Mouse (Mus musculus): ENCODE measurements around the gene Ripply1. TPM values are rescaled to one million over a fixed set of nuclear protein-coding genes. Genes with fewer than 3 reads are reported as not detected.

Ripply1 gene
- not detected in 2 replicates for polyA plus RNA-seq (2016; fragmentation: Nextera tagmentation; extraction: Ambion mirVana)

DNA sequence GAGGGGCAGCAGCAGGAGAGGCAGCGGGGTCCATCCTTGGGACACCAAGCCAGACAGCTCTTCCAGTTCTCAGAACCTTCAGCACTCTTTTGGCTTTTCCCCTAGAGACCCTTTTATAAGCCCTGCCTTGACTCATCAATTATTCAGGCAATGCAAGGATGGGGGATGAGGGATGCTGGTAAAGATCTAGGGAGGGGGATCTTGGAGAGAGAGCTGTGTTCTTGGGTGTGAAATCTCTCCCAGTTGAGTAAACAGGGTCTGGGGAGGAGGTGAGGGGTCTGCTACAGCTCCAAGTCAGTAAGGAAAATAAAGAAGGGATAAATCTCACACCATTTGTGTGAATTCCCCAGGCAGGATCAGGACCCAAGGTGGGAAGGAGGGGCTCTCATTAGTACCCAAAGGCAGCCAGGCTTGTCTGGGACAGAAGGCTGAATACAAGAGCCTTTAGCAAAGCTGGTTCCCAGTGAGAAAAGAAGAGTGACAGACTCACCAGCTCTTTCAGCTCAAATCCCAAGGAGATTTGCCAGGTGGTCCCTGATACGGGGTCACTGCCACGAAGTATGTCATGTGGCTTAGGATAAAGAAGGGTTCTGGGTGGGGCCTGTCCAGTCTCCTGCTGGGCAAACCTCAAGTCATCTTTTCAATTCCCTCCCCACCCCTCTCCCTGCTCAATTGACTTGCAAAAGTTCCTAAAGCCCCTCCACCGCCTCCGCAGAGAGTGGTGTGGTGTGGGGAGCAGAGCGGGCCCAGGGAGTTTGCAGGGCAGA lies at the start of gene Ripply1:
Gene Ripply1 (minus strand): TSS at position 76 of the 767 bp plus-strand sequence.
- no peak for ATAC-seq
- Histone ChIP-seq H3K4me3 (no peak within 1 kb of the TSS), H3K4me1 (peaks cover 22% of the 10 kb centered on the region), H3K9ac (no peak within 1 kb of the TSS), H3K27me3 (replicated peaks) (peaks cover 7% of the 10 kb centered on the region; the same call in 1 of the 2 replicates), H3K4me2 (no peak within 1 kb of the TSS), H3K27ac (0 out of 2 replicates have a peak within 1 kb of the TSS, but pooled peaks have one; percentile 4), H3K9me3 (replicated peaks) (no peaks in the 10 kb centered on the region), H3K36me3 (no peaks in the 10 kb centered on the region)
- 64% methylated on average over 6 of the region's 6 CpGs for WGBS (ENCODE audit: insufficient replicate concordance)

DNA sequence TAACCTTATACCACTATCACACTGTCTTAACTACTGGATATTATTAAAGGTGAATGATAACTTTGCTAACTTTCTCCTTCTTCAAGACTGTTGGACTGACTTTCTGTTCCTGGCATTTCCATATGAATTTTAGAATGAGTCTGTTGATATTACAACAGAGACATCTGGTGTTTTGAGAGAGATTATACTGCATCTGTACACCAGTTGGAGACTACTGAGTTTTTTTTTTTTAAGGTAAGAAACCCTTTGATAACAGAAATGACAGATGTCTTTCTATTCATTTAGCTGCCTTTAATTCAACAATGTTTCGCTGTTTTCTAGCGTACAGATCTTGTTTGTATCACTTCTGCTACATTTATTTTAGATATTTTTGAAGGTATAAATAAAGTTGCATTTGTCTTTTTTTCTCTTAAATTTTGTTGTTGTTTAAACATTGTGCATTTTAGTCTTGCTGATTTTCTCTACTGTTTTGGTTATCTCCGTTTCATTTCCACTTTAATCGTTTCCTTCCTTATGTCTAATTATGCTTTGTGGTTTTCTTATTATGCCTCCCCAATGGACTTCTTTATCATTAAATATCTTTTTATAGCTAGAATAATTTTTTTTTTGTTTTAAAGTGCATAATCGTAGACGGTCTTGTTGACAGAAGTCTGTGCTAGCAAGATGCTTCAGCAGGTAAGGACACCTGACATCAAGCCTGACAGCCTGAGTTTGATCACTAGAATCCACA lies 46.4 kb upstream of the Ripply1 start:
- H3K27ac ChIP-seq, result no peak overlapping the region
- no peak for ATAC-seq
- 77% methylated on average over 6 of the region's 6 CpGs for WGBS (ENCODE audit: insufficient replicate concordance)

DNA sequence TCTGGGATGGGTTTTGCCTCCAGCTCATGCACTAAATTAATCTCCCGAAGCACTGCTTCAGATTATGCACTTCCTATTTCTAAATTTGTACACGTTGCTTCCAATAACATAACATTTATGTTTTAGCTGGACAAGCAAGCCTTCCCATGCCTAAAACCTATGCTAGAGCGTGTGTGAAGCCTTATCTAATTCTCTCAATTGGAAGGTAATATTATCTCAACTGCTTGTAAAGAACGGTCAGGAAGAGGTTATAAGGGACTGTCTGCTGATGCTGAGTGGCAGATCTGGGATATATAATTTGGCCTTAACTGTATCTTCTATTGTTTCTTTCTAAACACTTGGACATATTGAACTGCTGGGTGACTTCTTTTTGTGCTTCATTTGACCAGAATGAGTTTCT lies 44.8 kb upstream of the Ripply1 start:
- Histone ChIP-seq H3K9ac (no peak overlapping the region), H3K27me3 (replicated peaks) (no peaks in the 10 kb centered on the region), H3K4me2 (no peak overlapping the region), H3K36me3 (no peaks in the 10 kb centered on the region), H3K27ac (no peak overlapping the region), H3K4me3 (no peak overlapping the region), H3K9me3 (replicated peaks) (no peaks in the 10 kb centered on the region), H3K4me1 (peaks cover 12% of the 10 kb centered on the region; the same call in 1 of the 2 replicates)
- WGBS (ENCODE audit: insufficient replicate concordance), result 26% methylated on average over 4 of the region's 4 CpGs
- ATAC-seq, result no peak

More for the DNA sequence above, 46.4 kb upstream of the Ripply1 start:
- Histone ChIP-seq H3K4me1 (peaks cover 12% of the 10 kb centered on the region; the same call in 1 of the 2 replicates), H3K27me3 (replicated peaks) (no peaks in the 10 kb centered on the region), H3K4me2 (no peak overlapping the region), H3K36me3 (no peaks in the 10 kb centered on the region), H3K9me3 (replicated peaks) (no peaks in the 10 kb centered on the region), H3K9ac (no peak overlapping the region), H3K4me3 (no peak overlapping the region)

DNA sequence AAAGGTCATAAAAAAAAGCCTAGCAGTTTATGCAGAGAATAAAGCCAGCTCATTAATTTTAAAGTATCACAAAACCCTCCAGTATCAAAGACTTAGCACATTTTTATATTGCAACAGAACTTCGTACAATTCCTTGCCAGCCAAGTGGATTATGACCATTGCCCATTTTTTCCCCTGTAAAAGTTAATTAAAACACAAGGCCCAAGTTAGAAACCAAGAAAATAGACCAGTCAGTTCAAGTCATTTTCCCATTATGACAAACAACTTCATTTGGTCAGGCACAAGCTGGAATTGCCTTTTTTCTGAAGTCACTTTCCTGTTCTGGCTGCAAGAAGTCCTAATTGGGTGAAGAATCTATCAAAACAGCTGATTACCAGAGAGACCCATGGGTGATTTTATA lies 43.2 kb upstream of the Ripply1 start:
- Histone ChIP-seq H3K4me1 (peaks cover 12% of the 10 kb centered on the region; the same call in 1 of the 2 replicates), H3K4me3 (no peak overlapping the region), H3K9ac (no peak overlapping the region), H3K36me3 (no peaks in the 10 kb centered on the region), H3K4me2 (no peak overlapping the region), H3K27ac (no peak overlapping the region), H3K27me3 (replicated peaks) (no peaks in the 10 kb centered on the region), H3K9me3 (replicated peaks) (no peaks in the 10 kb centered on the region)
- no peak for ATAC-seq
- WGBS (ENCODE audit: insufficient replicate concordance), result 85% methylated on average over 1 of the region's 1 CpGs

DNA sequence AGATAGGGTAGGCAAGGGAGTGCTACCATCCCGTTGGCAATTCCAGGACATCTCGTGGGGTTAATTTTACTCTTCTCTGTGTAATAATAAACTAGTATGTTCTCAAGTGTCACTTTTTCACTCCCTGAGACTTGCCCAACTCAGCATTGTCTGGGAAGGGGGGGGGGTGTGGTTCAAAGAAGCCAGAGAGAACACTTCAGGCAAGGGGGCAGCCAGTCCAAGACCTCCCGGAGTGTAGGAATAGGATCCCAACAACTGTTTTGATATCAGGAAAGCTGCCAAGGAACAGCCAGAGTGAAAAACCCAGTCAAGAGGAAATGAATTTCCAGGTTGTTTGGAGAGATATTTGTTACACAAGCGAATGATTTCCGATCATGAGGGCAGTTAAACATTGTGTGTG lies 33.0 kb upstream of the Ripply1 start:
- no peaks in the 10 kb centered on the region for H3K36me3 ChIP-seq
- H3K27ac ChIP-seq, result no peak overlapping the region
- H3K4me3 ChIP-seq, result no peak overlapping the region
- no peak overlapping the region for H3K9ac ChIP-seq
- H3K4me2 ChIP-seq, result no peak overlapping the region
- peaks cover 38% of the 10 kb centered on the region for H3K4me1 ChIP-seq
- H3K9me3 ChIP-seq (replicated peaks), result no peaks in the 10 kb centered on the region
- 63% methylated on average over 5 of the region's 5 CpGs for WGBS (ENCODE audit: insufficient replicate concordance)
- H3K27me3 ChIP-seq (replicated peaks), result no peaks in the 10 kb centered on the region; the same call in 1 of the 2 replicates
- no peak for ATAC-seq

DNA sequence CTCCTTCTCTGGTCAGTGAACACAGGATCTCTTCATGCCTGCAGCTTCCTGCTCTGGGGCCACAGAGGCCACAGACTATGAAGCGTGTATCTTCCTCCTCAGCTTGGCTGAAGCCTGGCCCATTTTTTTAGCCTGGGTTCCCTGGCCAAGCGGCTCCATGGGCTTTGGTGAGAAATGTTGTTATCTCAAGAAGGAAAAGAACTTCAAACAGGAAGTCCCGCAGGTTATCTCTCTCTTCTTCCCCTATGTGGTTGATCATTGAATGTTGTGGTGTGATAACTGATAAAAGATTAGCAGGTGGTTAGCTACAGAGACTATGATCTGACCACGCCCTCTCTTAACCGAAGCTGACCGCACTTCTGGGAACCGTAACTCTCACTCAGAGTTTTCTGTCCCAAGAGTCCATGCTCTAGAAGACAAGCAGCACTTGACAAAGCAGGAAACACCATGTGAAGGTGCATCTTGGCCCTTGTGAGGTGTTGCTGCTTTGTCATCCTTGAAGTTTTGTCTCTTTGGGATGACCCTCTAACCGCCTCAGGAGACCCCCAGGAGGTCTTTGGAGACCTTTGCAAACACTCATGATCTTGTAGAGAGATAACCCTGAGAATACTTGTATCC lies 32.0 kb upstream of the Ripply1 start:
- Histone ChIP-seq H3K36me3 (no peaks in the 10 kb centered on the region), H3K27ac (peak overlapping the region; percentile 76), H3K27me3 (replicated peaks) (peaks cover 8% of the 10 kb centered on the region; the same call in 1 of the 2 replicates), H3K4me2 (peak overlapping the region; percentile 53), H3K4me1 (peaks cover 38% of the 10 kb centered on the region), H3K9me3 (replicated peaks) (no peaks in the 10 kb centered on the region), H3K9ac (0 out of 2 replicates have a peak overlapping the region, but pooled peaks have one; percentile 41), H3K4me3 (peak overlapping the region; percentile 5; the same call in 1 of the 2 replicates)
- 31% methylated on average over 8 of the region's 8 CpGs for WGBS (ENCODE audit: insufficient replicate concordance)
- peak; percentile 86 for ATAC-seq

DNA sequence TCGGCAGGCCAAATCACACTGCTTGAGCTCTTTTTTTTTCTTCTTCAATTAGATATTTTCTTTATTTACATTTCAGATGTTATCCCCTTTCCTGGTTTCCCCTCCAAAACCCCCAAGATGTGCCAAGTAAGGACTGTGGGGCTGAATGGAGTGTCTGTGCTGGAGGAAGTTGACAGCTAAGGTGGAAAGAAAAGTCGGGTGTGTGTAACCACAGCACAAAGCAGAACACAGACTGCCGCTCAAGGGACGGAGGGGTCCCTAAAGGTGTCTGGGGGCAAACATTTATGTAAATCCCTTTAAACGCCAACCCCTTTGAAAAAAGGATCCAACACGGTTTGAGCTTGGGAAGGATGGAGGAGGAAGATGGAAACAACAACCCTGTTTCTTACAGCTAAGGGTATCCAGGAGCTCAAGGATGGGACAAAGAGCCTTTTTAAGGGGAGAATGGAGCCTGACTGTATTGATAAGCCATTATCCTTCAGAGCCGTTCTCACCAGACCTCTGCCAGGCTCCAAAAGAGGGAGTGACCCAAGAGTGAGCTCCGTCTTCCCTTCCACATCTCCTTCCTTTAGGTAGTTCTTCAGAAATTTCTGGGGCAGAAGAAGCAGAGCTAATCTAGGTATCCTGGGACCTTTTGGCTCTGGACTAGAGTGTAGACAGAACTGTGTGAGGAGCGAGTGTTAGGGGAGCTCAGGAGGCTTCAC lies 31.3 kb upstream of the Ripply1 start:
- 0 out of 2 replicates have a peak overlapping the region, but pooled peaks have one; percentile 41 for H3K9ac ChIP-seq
- 27% methylated on average over 9 of the region's 9 CpGs for WGBS (ENCODE audit: insufficient replicate concordance)
- H3K4me1 ChIP-seq, result peaks cover 38% of the 10 kb centered on the region
- peak overlapping the region; percentile 5; the same call in 1 of the 2 replicates for H3K4me3 ChIP-seq
- peaks cover 13% of the 10 kb centered on the region; the same call in 1 of the 2 replicates for H3K27me3 ChIP-seq (replicated peaks)
- peak; percentile 72 for ATAC-seq
- H3K36me3 ChIP-seq, result no peaks in the 10 kb centered on the region
- H3K9me3 ChIP-seq (replicated peaks), result no peaks in the 10 kb centered on the region
- peak overlapping the region; percentile 53 for H3K4me2 ChIP-seq
- peak overlapping the region; percentile 76; the same call in 1 of the 2 replicates for H3K27ac ChIP-seq

DNA sequence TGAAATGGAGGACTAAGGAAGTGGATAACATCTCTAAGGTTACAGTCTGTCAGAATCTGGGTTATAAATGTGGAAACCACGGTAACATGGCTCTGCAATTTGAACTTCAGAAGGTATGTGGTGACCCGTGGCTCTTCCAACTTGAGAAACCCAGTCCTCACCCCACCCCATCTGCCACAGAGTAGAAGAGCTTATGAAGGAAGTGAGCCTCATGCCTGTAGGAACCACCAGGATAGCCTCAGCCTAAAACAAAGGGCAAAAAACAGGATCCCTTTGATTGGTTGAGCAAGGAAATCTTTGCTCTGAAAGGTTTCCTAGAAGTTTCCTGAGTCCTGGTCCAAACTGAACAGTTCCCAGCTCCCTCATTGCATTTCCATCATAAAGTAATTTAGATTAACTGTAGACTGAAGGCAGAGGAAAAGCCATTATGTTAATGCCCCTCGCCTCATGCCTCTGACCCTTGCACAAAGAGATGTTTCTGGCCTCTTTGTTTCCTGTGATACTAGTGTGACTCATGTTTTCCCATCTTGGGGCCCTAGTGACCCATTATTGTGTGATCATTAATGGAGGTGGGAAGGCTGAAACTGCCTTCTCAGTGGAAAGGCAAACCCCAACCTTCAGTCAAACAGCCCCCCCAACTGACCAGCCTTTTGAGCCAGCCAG lies 30.6 kb upstream of the Ripply1 start:
- Histone ChIP-seq H3K27ac (no peak overlapping the region), H3K36me3 (no peaks in the 10 kb centered on the region), H3K9me3 (replicated peaks) (no peaks in the 10 kb centered on the region), H3K4me1 (peaks cover 38% of the 10 kb centered on the region), H3K27me3 (replicated peaks) (peaks cover 13% of the 10 kb centered on the region; the same call in 1 of the 2 replicates), H3K9ac (no peak overlapping the region), H3K4me3 (no peak overlapping the region), H3K4me2 (no peak overlapping the region)
- ATAC-seq, result no peak
- 35% methylated on average over 3 of the region's 3 CpGs for WGBS (ENCODE audit: insufficient replicate concordance)

DNA sequence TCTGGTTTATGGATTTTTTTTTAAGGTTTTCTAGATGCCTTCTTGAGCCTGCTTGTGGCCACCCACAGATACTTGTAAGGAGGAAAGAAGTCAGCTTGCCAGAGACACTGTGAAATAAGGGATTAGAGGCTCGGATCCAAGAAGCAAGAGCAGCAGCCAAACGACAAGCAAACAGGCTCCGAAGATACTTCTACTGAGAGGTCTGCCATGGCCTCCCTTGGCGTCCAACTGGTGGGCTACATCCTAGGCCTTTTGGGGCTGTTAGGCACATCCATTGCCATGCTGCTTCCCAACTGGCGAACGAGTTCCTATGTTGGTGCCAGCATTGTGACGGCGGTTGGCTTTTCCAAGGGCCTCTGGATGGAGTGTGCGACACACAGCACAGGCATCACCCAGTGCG lies 26.3 kb upstream of the Ripply1 start:
- Histone ChIP-seq H3K9ac (no peak overlapping the region), H3K4me2 (no peak overlapping the region)

DNA sequence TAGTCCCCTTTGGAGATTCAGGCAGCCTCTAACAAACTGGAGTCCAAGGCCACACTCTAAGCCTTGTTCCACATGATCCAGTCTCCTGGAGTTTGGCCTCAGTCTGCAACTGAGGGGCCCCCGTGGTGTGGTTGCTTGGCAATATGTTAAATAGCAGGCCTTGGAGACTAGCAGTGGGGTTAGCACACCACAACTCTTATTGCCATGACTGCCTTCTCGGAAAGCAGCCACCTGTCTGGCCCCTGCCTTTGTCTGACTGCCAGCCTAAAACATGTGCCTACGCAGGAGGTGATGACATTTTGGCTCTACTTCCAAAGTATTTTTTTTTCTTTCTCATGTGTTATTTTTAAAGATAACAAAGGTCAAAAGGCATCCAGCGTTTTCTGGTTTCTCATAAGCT lies 25.9 kb upstream of the Ripply1 start:
- Histone ChIP-seq H3K27ac (no peak overlapping the region), H3K4me2 (no peak overlapping the region), H3K9ac (no peak overlapping the region), H3K27me3 (replicated peaks) (peaks cover 13% of the 10 kb centered on the region; the same call in 1 of the 2 replicates), H3K9me3 (replicated peaks) (no peaks in the 10 kb centered on the region), H3K4me1 (peaks cover 8% of the 10 kb centered on the region), H3K36me3 (no peaks in the 10 kb centered on the region), H3K4me3 (no peak overlapping the region)
- ATAC-seq, result no peak
- WGBS (ENCODE audit: insufficient replicate concordance), result 64% methylated on average over 4 of the region's 4 CpGs

More for the DNA sequence above, 26.3 kb upstream of the Ripply1 start:
- 79% methylated on average over 10 of the region's 10 CpGs for WGBS (ENCODE audit: insufficient replicate concordance)
- peaks cover 12% of the 10 kb centered on the region for H3K4me1 ChIP-seq
- peaks cover 13% of the 10 kb centered on the region; the same call in 1 of the 2 replicates for H3K27me3 ChIP-seq (replicated peaks)
- H3K27ac ChIP-seq, result no peak overlapping the region
- H3K36me3 ChIP-seq, result no peaks in the 10 kb centered on the region
- no peak for ATAC-seq
- H3K4me3 ChIP-seq, result no peak overlapping the region
- no peaks in the 10 kb centered on the region for H3K9me3 ChIP-seq (replicated peaks)

DNA sequence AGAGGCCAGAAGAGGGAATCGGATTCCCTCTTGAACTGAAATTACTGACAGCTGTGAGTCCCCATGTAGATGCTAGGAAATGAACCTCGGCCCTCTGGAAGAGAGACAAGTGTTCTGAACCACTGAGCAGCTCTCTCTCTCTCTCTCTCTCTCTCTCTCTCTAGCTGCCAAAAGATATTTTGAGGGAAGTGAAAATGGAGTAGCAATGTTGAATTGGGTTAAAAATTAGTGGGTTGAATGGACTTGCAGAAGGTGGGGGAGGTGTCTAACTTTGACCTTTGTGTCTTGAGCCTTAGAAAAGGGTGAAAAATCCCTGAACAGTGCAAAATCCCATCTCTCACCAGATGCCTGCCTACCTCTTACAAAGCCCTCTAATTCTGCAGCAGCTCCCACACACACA lies 25.2 kb upstream of the Ripply1 start:
- Histone ChIP-seq H3K27ac (no peak overlapping the region), H3K4me2 (no peak overlapping the region), H3K27me3 (replicated peaks) (peaks cover 13% of the 10 kb centered on the region; the same call in 1 of the 2 replicates), H3K4me3 (no peak overlapping the region), H3K9me3 (replicated peaks) (no peaks in the 10 kb centered on the region), H3K4me1 (peaks cover under 1% of the 10 kb centered on the region; the same call in 1 of the 2 replicates), H3K36me3 (no peaks in the 10 kb centered on the region), H3K9ac (no peak overlapping the region)
- ATAC-seq, result no peak
- WGBS (ENCODE audit: insufficient replicate concordance), result 62% methylated on average over 2 of the region's 2 CpGs

All from liver, embryonic 12.5 days (tissue).